Mouse (Mus musculus): Measurements from ENCODE around the gene Rbbp4. TPM values are rescaled to one million over a fixed set of nuclear protein-coding genes. Genes with fewer than 3 reads are reported as not detected.
A peak's percentile ranks its signal among the peaks of the same experiment; 100 is the strongest.

Gene Rbbp4
- polyA plus RNA-seq, 1 experiment from 2014 or later = 437 TPM

DNA sequence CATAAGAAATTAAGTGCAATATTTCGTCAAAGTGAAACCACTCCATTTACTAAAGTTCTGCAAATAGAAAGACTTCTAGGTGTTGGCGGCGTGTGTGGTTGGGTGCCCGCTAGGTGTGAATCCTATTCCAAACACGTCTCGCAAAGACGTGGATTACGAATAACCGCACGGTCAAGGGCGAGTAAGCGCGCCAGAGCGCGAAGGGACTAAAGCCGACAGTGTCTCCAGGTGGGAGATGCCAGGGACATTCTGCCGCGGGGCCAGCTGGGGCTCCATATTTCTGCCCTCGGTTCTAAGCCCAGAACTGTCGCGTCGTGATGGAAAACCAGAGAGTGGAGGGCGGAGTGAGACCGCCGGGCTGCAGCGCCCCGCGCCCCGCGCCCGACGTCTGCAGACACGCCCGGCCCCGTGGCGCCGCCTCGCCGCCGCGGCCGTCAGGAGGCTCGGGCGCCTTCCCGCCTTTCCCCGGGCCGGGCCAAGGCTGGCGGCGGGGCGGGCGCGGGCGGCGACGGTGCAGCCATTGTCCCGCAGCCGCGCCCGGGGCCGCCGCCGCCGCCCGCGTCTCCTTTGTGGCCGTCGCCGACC lies 41.9 kb upstream of the Rbbp4 start:
- Histone ChIP-seq H3K9me3 (ENCODE audit: control insufficient read depth, low read length) (no peaks in the 10 kb centered on the region), H3K4me2 (replicated peaks; ENCODE audit: low read depth, low read length) (peak overlapping the region; percentile 85), H3K27me3 (ENCODE audit: control insufficient read depth, insufficient read depth, low read length) (0 out of 2 replicates have a peak, but pooled peaks cover 3% of the 10 kb centered on the region), H3K36me3 (ENCODE audit: control insufficient read depth, insufficient read depth, low read length) (no peaks in the 10 kb centered on the region), H3K4me3 (ENCODE audit: low read length) (peak overlapping the region; percentile 79), H3K27ac (ENCODE audit: low read depth, low read length) (peak overlapping the region; percentile 78), H3K9ac (ENCODE audit: low read depth, low read length) (peak overlapping the region; percentile 94), H3K4me1 (ENCODE audit: control insufficient read depth, insufficient read depth, low read length) (peaks cover 4% of the 10 kb centered on the region; the same call in 1 of the 2 replicates)
- peak; percentile 66 for ATAC-seq (ENCODE audit: low FRiP score, low TSS enrichment)
- under 1% methylated on average over 45 of the region's 68 CpGs for WGBS

DNA sequence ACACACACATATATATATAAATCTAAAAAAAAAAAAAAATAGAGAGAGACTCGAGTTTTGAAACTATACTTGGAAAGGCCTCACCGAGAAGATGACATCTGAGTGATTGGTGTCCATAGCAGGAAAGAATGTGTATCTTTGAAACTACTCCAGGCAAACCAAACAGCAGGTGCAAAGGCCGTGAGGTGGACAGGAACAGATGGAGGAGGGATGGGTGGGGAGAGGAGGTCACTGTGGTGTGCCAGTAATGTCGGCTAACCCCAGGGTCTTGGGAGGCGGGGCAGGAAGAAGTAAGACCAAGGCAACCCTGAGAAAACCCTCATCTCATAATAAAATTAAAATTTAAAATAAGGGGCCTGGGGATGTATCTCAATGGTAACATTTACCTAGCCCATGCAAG lies 40.7 kb upstream of the Rbbp4 start:
- Histone ChIP-seq H3K27ac (ENCODE audit: low read depth, low read length) (no peak overlapping the region), H3K4me1 (ENCODE audit: control insufficient read depth, insufficient read depth, low read length) (peaks cover 4% of the 10 kb centered on the region; the same call in 1 of the 2 replicates), H3K36me3 (ENCODE audit: control insufficient read depth, insufficient read depth, low read length) (no peaks in the 10 kb centered on the region), H3K27me3 (ENCODE audit: control insufficient read depth, insufficient read depth, low read length) (0 out of 2 replicates have a peak, but pooled peaks cover 3% of the 10 kb centered on the region), H3K9me3 (ENCODE audit: control insufficient read depth, low read length) (no peaks in the 10 kb centered on the region), H3K9ac (ENCODE audit: low read depth, low read length) (no peak overlapping the region), H3K4me3 (ENCODE audit: low read length) (no peak overlapping the region), H3K4me2 (replicated peaks; ENCODE audit: low read depth, low read length) (no peak overlapping the region)
- WGBS = 72% methylated on average over 5 of the region's 5 CpGs
- ATAC-seq (ENCODE audit: low FRiP score, low TSS enrichment) = no peak

DNA sequence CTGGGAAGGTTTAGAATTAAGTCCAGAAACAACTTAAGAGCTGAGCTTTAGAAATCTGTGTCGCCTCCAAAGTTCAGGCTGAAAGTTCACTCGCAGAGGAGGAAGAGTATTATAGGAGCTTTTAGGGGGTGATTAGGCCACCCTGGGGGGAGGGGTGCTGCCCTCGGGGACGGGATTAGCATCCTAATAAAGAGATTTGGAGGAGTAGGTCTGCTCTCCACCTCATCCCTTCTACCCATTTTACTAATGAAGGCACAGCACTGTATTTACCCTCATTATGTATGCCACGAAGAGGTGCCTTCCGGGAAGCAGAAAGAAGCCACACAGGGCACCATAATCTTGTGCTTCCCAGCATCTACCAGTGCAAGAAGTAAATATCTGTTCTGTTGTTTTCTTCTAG lies 39.8 kb upstream of the Rbbp4 start:
- Histone ChIP-seq H3K9ac (ENCODE audit: low read depth, low read length) (no peak overlapping the region), H3K4me2 (replicated peaks; ENCODE audit: low read depth, low read length) (no peak overlapping the region), H3K27me3 (ENCODE audit: control insufficient read depth, insufficient read depth, low read length) (0 out of 2 replicates have a peak, but pooled peaks cover 3% of the 10 kb centered on the region), H3K27ac (ENCODE audit: low read depth, low read length) (no peak overlapping the region), H3K9me3 (ENCODE audit: control insufficient read depth, low read length) (no peaks in the 10 kb centered on the region), H3K4me3 (ENCODE audit: low read length) (no peak overlapping the region), H3K36me3 (ENCODE audit: control insufficient read depth, insufficient read depth, low read length) (no peaks in the 10 kb centered on the region), H3K4me1 (ENCODE audit: control insufficient read depth, insufficient read depth, low read length) (peaks cover 4% of the 10 kb centered on the region; the same call in 1 of the 2 replicates)
- WGBS = 36% methylated on average over 6 of the region's 6 CpGs
- ATAC-seq (ENCODE audit: low FRiP score, low TSS enrichment) = no peak

DNA sequence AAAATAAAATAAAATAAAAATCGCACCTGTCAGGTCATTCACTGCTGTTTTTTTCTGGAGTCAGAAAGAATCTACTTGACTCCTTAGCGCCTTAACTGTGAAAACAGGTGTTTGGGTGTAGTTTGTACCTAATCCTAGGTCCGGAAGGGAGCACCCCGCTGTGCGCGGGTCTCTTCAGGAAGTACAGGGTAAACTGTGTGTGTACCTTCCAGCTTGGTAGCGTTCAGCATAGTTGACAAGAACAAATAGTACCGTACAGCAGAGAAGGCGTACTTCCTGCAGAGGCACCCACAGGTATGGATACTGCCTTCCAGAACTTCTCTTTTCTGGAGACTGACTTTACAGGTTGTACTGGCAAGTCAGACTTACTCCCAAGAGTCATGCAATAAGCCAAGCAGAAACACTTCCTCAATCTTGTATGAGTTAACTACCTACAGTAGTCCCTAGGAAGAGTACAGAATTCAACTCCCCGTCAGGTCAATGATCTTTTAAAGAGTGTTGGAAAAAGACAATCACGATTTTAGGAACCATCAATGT lies 39.1 kb upstream of the Rbbp4 start:
- 58% methylated on average over 11 of the region's 11 CpGs for whole genome bisulfite sequencing
- no peak overlapping the region for H3K4me3 ChIP-seq (ENCODE audit: low read length)
- peaks cover 4% of the 10 kb centered on the region; the same call in 1 of the 2 replicates for H3K4me1 ChIP-seq (ENCODE audit: control insufficient read depth, insufficient read depth, low read length)
- no peak for ATAC-seq (ENCODE audit: low FRiP score, low TSS enrichment)
- H3K9me3 ChIP-seq (ENCODE audit: control insufficient read depth, low read length) = no peaks in the 10 kb centered on the region
- H3K27me3 ChIP-seq (ENCODE audit: control insufficient read depth, insufficient read depth, low read length) = 0 out of 2 replicates have a peak, but pooled peaks cover 3% of the 10 kb centered on the region
- no peak overlapping the region for H3K4me2 ChIP-seq (replicated peaks; ENCODE audit: low read depth, low read length)
- H3K36me3 ChIP-seq (ENCODE audit: control insufficient read depth, insufficient read depth, low read length) = no peaks in the 10 kb centered on the region
- H3K9ac ChIP-seq (ENCODE audit: low read depth, low read length) = no peak overlapping the region
- no peak overlapping the region for H3K27ac ChIP-seq (ENCODE audit: low read depth, low read length)

DNA sequence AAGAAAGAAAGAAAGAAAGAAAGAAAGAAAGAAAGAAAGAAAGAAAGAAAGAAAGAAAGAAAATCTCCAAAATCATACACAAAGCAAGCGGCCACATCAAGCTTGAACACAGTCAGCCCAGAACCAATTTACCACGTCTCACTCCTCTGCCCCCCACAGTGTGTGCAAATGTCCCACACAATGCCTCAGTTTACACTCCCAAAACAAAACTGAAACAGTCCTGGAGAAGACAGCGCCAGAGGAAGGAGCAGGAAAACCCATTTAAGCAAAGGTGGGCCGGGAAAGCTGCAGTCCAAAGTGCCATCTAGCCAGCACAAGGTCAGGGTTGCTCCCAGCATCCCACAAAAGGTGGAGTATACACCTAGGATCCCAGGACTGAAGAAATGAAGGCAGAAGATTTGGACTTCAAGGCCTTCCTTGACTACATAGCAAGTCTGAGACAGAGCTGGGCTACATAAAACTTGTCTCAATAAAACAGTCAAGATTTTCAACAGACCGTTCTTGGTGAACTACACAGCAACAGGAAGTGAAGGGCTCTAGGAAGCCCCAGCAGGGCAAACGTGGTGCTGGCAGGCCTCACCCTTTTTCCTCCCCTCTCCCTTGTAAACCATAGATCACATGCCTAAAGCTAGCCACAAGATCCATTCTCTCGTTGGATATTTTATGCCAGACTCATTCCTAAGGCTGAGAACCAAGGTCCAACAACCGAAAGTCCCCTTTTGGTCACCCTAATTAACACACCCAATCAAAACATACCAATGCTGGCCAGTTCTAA lies 38.2 kb upstream of the Rbbp4 start:
- 41% methylated on average over 8 of the region's 8 CpGs for WGBS
- H3K4me2 ChIP-seq (replicated peaks; ENCODE audit: low read depth, low read length) = no peak overlapping the region
- H3K4me1 ChIP-seq (ENCODE audit: control insufficient read depth, insufficient read depth, low read length) = peaks cover 4% of the 10 kb centered on the region; the same call in 1 of the 2 replicates
- no peak overlapping the region for H3K27ac ChIP-seq (ENCODE audit: low read depth, low read length)
- H3K4me3 ChIP-seq (ENCODE audit: low read length) = no peak overlapping the region
- H3K27me3 ChIP-seq (ENCODE audit: control insufficient read depth, insufficient read depth, low read length) = no peaks in the 10 kb centered on the region
- peaks cover 3% of the 10 kb centered on the region; the same call in 1 of the 2 replicates for H3K36me3 ChIP-seq (ENCODE audit: control insufficient read depth, insufficient read depth, low read length)
- H3K9me3 ChIP-seq (ENCODE audit: control insufficient read depth, low read length) = no peaks in the 10 kb centered on the region
- H3K9ac ChIP-seq (ENCODE audit: low read depth, low read length) = no peak overlapping the region
- ATAC-seq (ENCODE audit: low FRiP score, low TSS enrichment) = no peak

DNA sequence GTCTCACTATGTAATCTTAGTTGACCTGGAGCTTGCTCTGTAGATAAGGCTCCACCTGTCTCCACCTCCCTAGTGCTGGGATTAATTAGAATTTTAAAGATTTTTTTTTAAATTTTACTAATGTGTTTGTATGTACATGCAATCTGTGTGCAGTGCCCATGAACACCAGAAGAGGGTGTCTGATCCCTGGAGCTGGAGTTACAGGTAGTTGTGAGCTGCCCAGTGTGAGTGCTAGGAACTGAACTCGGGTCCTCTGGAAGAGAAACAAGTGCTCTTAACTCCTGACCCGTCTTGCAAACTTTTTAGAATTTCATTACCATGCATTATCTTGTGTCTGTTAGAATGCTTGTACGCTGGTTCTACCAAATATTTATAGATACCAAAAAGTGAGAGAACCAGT lies 36.2 kb upstream of the Rbbp4 start:
- H3K36me3 ChIP-seq (ENCODE audit: control insufficient read depth, insufficient read depth, low read length) = peaks cover 4% of the 10 kb centered on the region; the same call in 1 of the 2 replicates
- no peaks in the 10 kb centered on the region for H3K9me3 ChIP-seq (ENCODE audit: control insufficient read depth, low read length)
- no peak overlapping the region for H3K4me2 ChIP-seq (replicated peaks; ENCODE audit: low read depth, low read length)
- 97% methylated on average over 3 of the region's 3 CpGs for WGBS
- no peak overlapping the region for H3K4me3 ChIP-seq (ENCODE audit: low read length)
- no peak overlapping the region for H3K9ac ChIP-seq (ENCODE audit: low read depth, low read length)
- H3K27ac ChIP-seq (ENCODE audit: low read depth, low read length) = no peak overlapping the region
- no peak for ATAC-seq (ENCODE audit: low FRiP score, low TSS enrichment)
- peaks cover under 1% of the 10 kb centered on the region; the same call in 1 of the 2 replicates for H3K4me1 ChIP-seq (ENCODE audit: control insufficient read depth, insufficient read depth, low read length)
- no peaks in the 10 kb centered on the region for H3K27me3 ChIP-seq (ENCODE audit: control insufficient read depth, insufficient read depth, low read length)

DNA sequence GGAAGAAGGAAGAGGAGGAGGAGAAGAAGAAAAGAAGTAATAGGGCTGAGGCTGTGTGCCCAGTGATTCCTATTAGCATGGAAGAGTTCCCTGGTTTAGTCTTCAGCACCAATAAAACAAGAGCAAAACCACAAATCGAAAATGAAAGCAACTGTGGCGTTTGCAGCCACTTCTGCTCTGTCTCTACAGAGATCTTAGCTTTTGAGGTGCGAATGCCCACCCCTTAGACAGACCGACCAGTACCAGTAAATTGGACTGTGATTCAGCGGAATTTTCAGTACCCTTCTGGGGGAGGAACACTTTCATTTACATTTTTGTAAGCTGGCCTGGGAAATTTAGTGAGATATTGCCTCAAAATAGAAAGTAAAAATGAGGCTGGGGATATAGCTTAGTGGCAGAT lies 30.1 kb upstream of the Rbbp4 start:
- Histone ChIP-seq H3K4me3 (ENCODE audit: low read length) (no peak overlapping the region), H3K9me3 (ENCODE audit: control insufficient read depth, low read length) (no peaks in the 10 kb centered on the region), H3K4me1 (ENCODE audit: control insufficient read depth, insufficient read depth, low read length) (no peaks in the 10 kb centered on the region), H3K9ac (ENCODE audit: low read depth, low read length) (no peak overlapping the region), H3K27me3 (ENCODE audit: control insufficient read depth, insufficient read depth, low read length) (no peaks in the 10 kb centered on the region), H3K27ac (ENCODE audit: low read depth, low read length) (no peak overlapping the region), H3K4me2 (replicated peaks; ENCODE audit: low read depth, low read length) (no peak overlapping the region), H3K36me3 (ENCODE audit: control insufficient read depth, insufficient read depth, low read length) (peaks cover 4% of the 10 kb centered on the region; the same call in 1 of the 2 replicates)
- ATAC-seq (ENCODE audit: low FRiP score, low TSS enrichment) = no peak
- WGBS = 86% methylated on average over 5 of the region's 5 CpGs

DNA sequence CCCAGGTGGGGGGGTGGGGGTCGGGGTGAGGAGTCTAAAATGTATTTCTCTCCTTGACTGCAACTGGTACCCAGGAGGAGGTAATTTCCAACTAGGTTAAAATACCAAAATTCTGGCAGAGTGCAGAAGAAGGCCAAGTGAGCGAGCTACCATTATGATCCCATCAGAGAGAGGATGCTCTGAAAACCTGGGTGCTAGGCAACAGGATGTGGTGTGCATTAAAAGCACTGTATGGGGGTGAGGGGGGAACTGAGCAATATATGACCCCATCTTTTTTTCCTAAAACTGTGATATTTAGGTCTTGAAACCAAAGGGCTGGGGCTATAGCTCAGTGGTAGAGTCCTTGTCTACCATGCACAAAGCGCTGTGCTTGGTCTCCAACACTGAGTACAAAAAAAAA lies 29.2 kb upstream of the Rbbp4 start:
- Histone ChIP-seq H3K4me1 (ENCODE audit: control insufficient read depth, insufficient read depth, low read length) (no peaks in the 10 kb centered on the region), H3K4me2 (replicated peaks; ENCODE audit: low read depth, low read length) (no peak overlapping the region), H3K27ac (ENCODE audit: low read depth, low read length) (no peak overlapping the region), H3K36me3 (ENCODE audit: control insufficient read depth, insufficient read depth, low read length) (peaks cover 9% of the 10 kb centered on the region; the same call in 1 of the 2 replicates), H3K4me3 (ENCODE audit: low read length) (no peak overlapping the region), H3K9ac (ENCODE audit: low read depth, low read length) (no peak overlapping the region), H3K9me3 (ENCODE audit: control insufficient read depth, low read length) (no peaks in the 10 kb centered on the region), H3K27me3 (ENCODE audit: control insufficient read depth, insufficient read depth, low read length) (no peaks in the 10 kb centered on the region)
- 92% methylated on average over 3 of the region's 3 CpGs for WGBS
- ATAC-seq (ENCODE audit: low FRiP score, low TSS enrichment) = no peak

DNA sequence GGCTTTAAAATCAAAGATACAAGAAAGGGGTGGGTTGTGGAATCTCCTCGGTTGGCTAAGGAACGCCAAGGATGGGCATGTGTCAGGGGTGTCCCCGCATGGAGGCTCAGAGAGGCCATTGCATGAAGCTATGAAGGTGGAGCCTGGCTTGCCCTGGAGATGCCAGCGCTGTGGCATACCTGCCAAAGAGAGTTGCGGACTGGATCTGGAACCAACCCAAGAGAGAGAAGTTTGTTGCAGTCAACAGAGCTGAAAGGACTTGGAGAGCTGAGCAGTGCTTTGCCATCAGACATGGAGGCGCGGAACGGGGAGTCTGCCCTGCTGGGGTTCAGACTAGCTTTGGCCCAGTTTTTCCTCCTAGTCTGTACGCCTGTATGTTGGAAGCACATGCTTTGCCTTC lies 28.3 kb upstream of the Rbbp4 start:
- no peak overlapping the region for H3K9ac ChIP-seq (ENCODE audit: low read depth, low read length)
- no peaks in the 10 kb centered on the region for H3K27me3 ChIP-seq (ENCODE audit: control insufficient read depth, insufficient read depth, low read length)
- H3K4me1 ChIP-seq (ENCODE audit: control insufficient read depth, insufficient read depth, low read length) = no peaks in the 10 kb centered on the region
- H3K27ac ChIP-seq (ENCODE audit: low read depth, low read length) = no peak overlapping the region
- H3K36me3 ChIP-seq (ENCODE audit: control insufficient read depth, insufficient read depth, low read length) = peaks cover 6% of the 10 kb centered on the region; the same call in 1 of the 2 replicates
- no peaks in the 10 kb centered on the region for H3K9me3 ChIP-seq (ENCODE audit: control insufficient read depth, low read length)
- H3K4me3 ChIP-seq (ENCODE audit: low read length) = no peak overlapping the region
- H3K4me2 ChIP-seq (replicated peaks; ENCODE audit: low read depth, low read length) = no peak overlapping the region
- ATAC-seq (ENCODE audit: low FRiP score, low TSS enrichment) = no peak
- 96% methylated on average over 9 of the region's 9 CpGs for WGBS
